Mouse (Mus musculus) midbrain, embryonic 13.5 days (tissue): ENCODE measurements around the gene Psapl1. TPM values are rescaled to one million over a fixed set of nuclear protein-coding genes. Genes with fewer than 3 reads are reported as not detected.
A peak's percentile ranks its signal among the peaks of the same experiment; 100 is the strongest.
"Not testable (repeated sequence)": the region's sequence is repeated elsewhere in the genome, so short reads cannot be mapped to it uniquely, and the experiment has no call there.

ENCODE experiments used
- ATAC-seq: fragments of 200-750 bp; cut with Nextera tagmentation; 2 replicates; pipeline ENCODE4 v1.8.0; 2017; ENCODE audit warnings: mild to moderate bottlenecking, moderate TSS enrichment, moderate library complexity
- H3K27ac ChIP-seq: fragments of 300-500 bp; sonication (generic); 2 replicates; pipeline ENCODE4 v1.5.1; 2015; ENCODE audit warnings: inconsistent platforms, mild to moderate bottlenecking, moderate library complexity
- H3K27me3 ChIP-seq: fragments of 300-500 bp; sonication (generic); 2 replicates; pipeline ENCODE4 v1.6.1; 2015; ENCODE audit warnings: mild to moderate bottlenecking, inconsistent platforms
- H3K36me3 ChIP-seq: fragments of 300-500 bp; sonication (generic); 2 replicates; pipeline ENCODE4 v1.6.1; 2015; ENCODE audit warnings: mild to moderate bottlenecking, inconsistent platforms
- H3K4me1 ChIP-seq: fragments of 300-500 bp; sonication (generic); replicated peaks from 2 replicates; pipeline ENCODE4 v1.6.1; 2015; ENCODE audit warnings: inconsistent platforms
- H3K4me2 ChIP-seq: fragments of 300-500 bp; sonication (generic); replicated peaks from 2 replicates; pipeline ENCODE4 v1.6.1; 2015; ENCODE audit warnings: moderate library complexity, mild to moderate bottlenecking, inconsistent platforms
- H3K4me3 ChIP-seq: fragments of 300-500 bp; sonication (generic); replicated peaks from 2 replicates; pipeline ENCODE4 v1.5.1; 2015; ENCODE audit warnings: mild to moderate bottlenecking, inconsistent platforms
- H3K9ac ChIP-seq: fragments of 300-500 bp; sonication (generic); replicated peaks from 2 replicates; pipeline ENCODE4 v1.6.1; 2015; ENCODE audit warnings: mild to moderate bottlenecking, inconsistent platforms
- H3K9me3 ChIP-seq: fragments of 300-500 bp; sonication (generic); 2 replicates; pipeline ENCODE4 v1.6.1; 2016; ENCODE audit warnings: mild to moderate bottlenecking, inconsistent platforms
- WGBS: fragments of 180-500 bp; shearing (Covaris S2); methylation state at CpG from one replicate; pipeline ENCODE4 v1.1.7; 2015; 5-methylcytosine and 5-hydroxymethylcytosine counted together
- polyA plus RNA-seq: library from polyadenylated mRNA; unstranded; fragments of >200 nt; fragmentation: Nextera tagmentation; extraction: Ambion mirVana; gene quantifications from 2 replicates; pipeline ENCODE4 v1.2.1, GENCODE M21; 2015

Psapl1 gene
- polyA plus RNA-seq, 1 experiment from 2014 or later: 0.09 TPM

GRCm38 (mm10) chr5:36213310-36213709 lies 9.5 kb downstream of the Psapl1 start:
- Histone ChIP-seq H3K27ac (no peak overlapping the region), H3K36me3 (no peaks in the 10 kb centered on the region), H3K4me3 (no peak overlapping the region), H3K9me3 (no peaks in the 10 kb centered on the region; the same call in 1 of the 2 replicates), H3K9ac (no peak overlapping the region), H3K27me3 (no peaks in the 10 kb centered on the region), H3K4me1 (0 out of 2 replicates have a peak, but pooled peaks cover 8% of the 10 kb centered on the region), H3K4me2 (no peak overlapping the region)
- ATAC-seq: peak; percentile 49; the same call in 1 of the 2 replicates
- 84% methylated on average over 10 of the region's 10 CpGs for WGBS

GRCm38 (mm10) chr5:36220105-36220504 lies 16.3 kb downstream of the Psapl1 start:
- WGBS: 82% methylated on average over 4 of the region's 4 CpGs
- ATAC-seq: no peak
- Histone ChIP-seq H3K4me2 (no peak overlapping the region), H3K4me3 (no peak overlapping the region), H3K9ac (no peak overlapping the region), H3K36me3 (no peaks in the 10 kb centered on the region), H3K4me1 (peaks cover 33% of the 10 kb centered on the region), H3K9me3 (no peaks in the 10 kb centered on the region), H3K27me3 (no peaks in the 10 kb centered on the region), H3K27ac (no peak overlapping the region)

GRCm38 (mm10) chr5:36220626-36221025 lies 16.8 kb downstream of the Psapl1 start:
- 54% methylated on average over 6 of the region's 6 CpGs for WGBS
- no peaks in the 10 kb centered on the region for H3K9me3 ChIP-seq
- H3K4me2 ChIP-seq: no peak overlapping the region
- no peak overlapping the region for H3K9ac ChIP-seq
- H3K27me3 ChIP-seq: no peaks in the 10 kb centered on the region
- no peaks in the 10 kb centered on the region for H3K36me3 ChIP-seq
- H3K4me3 ChIP-seq: no peak overlapping the region
- H3K4me1 ChIP-seq: peaks cover 39% of the 10 kb centered on the region
- no peak for ATAC-seq
- no peak overlapping the region for H3K27ac ChIP-seq

GRCm38 (mm10) chr5:36223787-36224186 lies 20.0 kb downstream of the Psapl1 start:
- peaks cover 70% of the 10 kb centered on the region for H3K4me1 ChIP-seq
- no peak overlapping the region for H3K9ac ChIP-seq
- H3K27me3 ChIP-seq: no peaks in the 10 kb centered on the region
- H3K27ac ChIP-seq: no peak overlapping the region
- no peak for ATAC-seq
- no peaks in the 10 kb centered on the region for H3K9me3 ChIP-seq
- WGBS: 55% methylated on average over 6 of the region's 6 CpGs
- H3K4me2 ChIP-seq: no peak overlapping the region
- no peaks in the 10 kb centered on the region for H3K36me3 ChIP-seq
- no peak overlapping the region for H3K4me3 ChIP-seq

GRCm38 (mm10) chr5:36225855-36226254 lies 22.0 kb downstream of the Psapl1 start:
- Histone ChIP-seq H3K4me1 (peaks cover 82% of the 10 kb centered on the region), H3K4me2 (no peak overlapping the region), H3K9me3 (no peaks in the 10 kb centered on the region), H3K4me3 (no peak overlapping the region), H3K27ac (peak overlapping the region; percentile 37), H3K27me3 (no peaks in the 10 kb centered on the region), H3K36me3 (no peaks in the 10 kb centered on the region), H3K9ac (peak overlapping the region; percentile 19; the same call in 1 of the 2 replicates)
- 62% methylated on average over 7 of the region's 7 CpGs for WGBS
- no peak for ATAC-seq

- Histone ChIP-seq H3K4me2 (no peak overlapping the region), H3K27me3 (no peaks in the 10 kb centered on the region), H3K9ac (peak overlapping the region; percentile 19; the same call in 1 of the 2 replicates), H3K4me1 (peaks cover 82% of the 10 kb centered on the region), H3K36me3 (no peaks in the 10 kb centered on the region), H3K27ac (peak overlapping the region; percentile 37), H3K9me3 (no peaks in the 10 kb centered on the region), H3K4me3 (no peak overlapping the region)
- no peak for ATAC-seq
- 71% methylated on average over 11 of the region's 11 CpGs for WGBS
Observed at GRCm38 (mm10) chr5:36226296-36226695, 22.5 kb downstream of the Psapl1 start.

- H3K4me1 ChIP-seq: peaks cover 70% of the 10 kb centered on the region
- WGBS: 25% methylated on average over 23 of the region's 23 CpGs
- H3K9me3 ChIP-seq: no peaks in the 10 kb centered on the region
- ATAC-seq: peak; percentile 62
- no peak overlapping the region for H3K4me3 ChIP-seq
- peak overlapping the region; percentile 19; the same call in 1 of the 2 replicates for H3K9ac ChIP-seq
- peak overlapping the region; percentile 83 for H3K27ac ChIP-seq
- H3K36me3 ChIP-seq: no peaks in the 10 kb centered on the region
- no peaks in the 10 kb centered on the region for H3K27me3 ChIP-seq
- peak overlapping the region; percentile 17; the same call in 1 of the 2 replicates for H3K4me2 ChIP-seq
Observed at GRCm38 (mm10) chr5:36228405-36229370, 24.9 kb downstream of the Psapl1 start.

GRCm38 (mm10) chr5:36230301-36230780 lies 26.5 kb downstream of the Psapl1 start:
- ATAC-seq: peak; percentile 66
- peaks cover 63% of the 10 kb centered on the region for H3K4me1 ChIP-seq
- no peak overlapping the region for H3K4me3 ChIP-seq
- no peaks in the 10 kb centered on the region for H3K36me3 ChIP-seq
- H3K9ac ChIP-seq: no peak overlapping the region
- no peak overlapping the region; the same call in 1 of the 2 replicates for H3K4me2 ChIP-seq
- no peaks in the 10 kb centered on the region for H3K9me3 ChIP-seq
- peak overlapping the region; percentile 83 for H3K27ac ChIP-seq
- H3K27me3 ChIP-seq: no peaks in the 10 kb centered on the region
- 53% methylated on average over 9 of the region's 9 CpGs for WGBS

- 95% methylated on average over 8 of the region's 10 CpGs for WGBS
- not testable (repeated sequence) for H3K4me3 ChIP-seq, H3K9ac ChIP-seq, H3K4me2 ChIP-seq, H3K36me3 ChIP-seq, H3K27ac ChIP-seq, H3K27me3 ChIP-seq, ATAC-seq, H3K9me3 ChIP-seq, H3K4me1 ChIP-seq
Observed at GRCm38 (mm10) chr5:36237526-36237925, 33.7 kb downstream of the Psapl1 start.

- 87% methylated on average over 3 of the region's 3 CpGs for WGBS
- H3K9ac ChIP-seq: no peak overlapping the region
- H3K27ac ChIP-seq: no peak overlapping the region
- no peak overlapping the region for H3K4me2 ChIP-seq
- 0 out of 2 replicates have a peak, but pooled peaks cover 6% of the 10 kb centered on the region for H3K4me1 ChIP-seq
- no peaks in the 10 kb centered on the region for H3K36me3 ChIP-seq
- H3K9me3 ChIP-seq: no peaks in the 10 kb centered on the region
- H3K27me3 ChIP-seq: no peaks in the 10 kb centered on the region
- no peak for ATAC-seq
- H3K4me3 ChIP-seq: no peak overlapping the region
Observed at GRCm38 (mm10) chr5:36248022-36248421, 44.2 kb downstream of the Psapl1 start.

GRCm38 (mm10) chr5:36252746-36253504 lies 49.1 kb downstream of the Psapl1 start:
- Histone ChIP-seq H3K9ac (no peak overlapping the region), H3K4me2 (no peak overlapping the region), H3K36me3 (no peaks in the 10 kb centered on the region), H3K9me3 (no peaks in the 10 kb centered on the region), H3K27me3 (no peaks in the 10 kb centered on the region), H3K4me3 (no peak overlapping the region), H3K4me1 (peaks cover 15% of the 10 kb centered on the region; the same call in 1 of the 2 replicates), H3K27ac (no peak overlapping the region)
- no peak for ATAC-seq
- 90% methylated on average over 17 of the region's 17 CpGs for WGBS
